Mouse (Mus musculus) NIH3T3 (cell line): ENCODE results near the gene Slc19a2.

ENCODE experiments used
- DNase-seq: peaks from one replicate; pipeline ENCODE4 v3.0.0-alpha.2; 2012; ENCODE audit warnings: low read depth

The Slc19a2 gene

GRCm38 (mm10) chr1:164252551-164252950, 3.7 kb downstream of the Slc19a2 start:
- no peak for DNase-seq

GRCm38 (mm10) chr1:164254836-164255235, 6.0 kb downstream of the Slc19a2 start:
- no peak for DNase-seq

- no peak for DNase-seq
Measured at GRCm38 (mm10) chr1:164260171-164261028, 11.6 kb downstream of the Slc19a2 start.

GRCm38 (mm10) chr1:164261553-164261952, 12.7 kb downstream of the Slc19a2 start:
- DNase-seq: peak; percentile 98

GRCm38 (mm10) chr1:164270941-164271340, 22.1 kb downstream of the Slc19a2 start:
- DNase-seq: no peak

DNA sequence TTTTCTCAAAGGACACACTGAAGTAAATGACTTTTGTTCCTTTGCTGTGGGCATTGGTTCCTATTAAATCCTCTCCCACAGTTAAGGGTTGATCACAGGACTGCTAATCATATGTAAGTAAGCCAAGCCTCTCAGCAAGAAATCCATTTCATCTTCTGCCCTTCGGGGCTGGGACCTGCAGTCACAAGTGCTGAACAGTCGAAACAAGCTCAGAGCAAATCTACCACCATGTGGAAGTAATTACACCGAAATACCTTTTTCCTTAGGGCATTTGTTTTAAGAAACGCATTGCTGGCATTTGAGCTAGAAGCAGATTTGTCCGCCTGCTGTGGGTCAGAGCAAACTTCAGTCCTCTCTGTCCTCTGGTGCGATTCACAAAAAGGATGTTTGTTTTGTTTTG, 24.8 kb downstream of the Slc19a2 start:
- peak; percentile 81 for DNase-seq

DNA sequence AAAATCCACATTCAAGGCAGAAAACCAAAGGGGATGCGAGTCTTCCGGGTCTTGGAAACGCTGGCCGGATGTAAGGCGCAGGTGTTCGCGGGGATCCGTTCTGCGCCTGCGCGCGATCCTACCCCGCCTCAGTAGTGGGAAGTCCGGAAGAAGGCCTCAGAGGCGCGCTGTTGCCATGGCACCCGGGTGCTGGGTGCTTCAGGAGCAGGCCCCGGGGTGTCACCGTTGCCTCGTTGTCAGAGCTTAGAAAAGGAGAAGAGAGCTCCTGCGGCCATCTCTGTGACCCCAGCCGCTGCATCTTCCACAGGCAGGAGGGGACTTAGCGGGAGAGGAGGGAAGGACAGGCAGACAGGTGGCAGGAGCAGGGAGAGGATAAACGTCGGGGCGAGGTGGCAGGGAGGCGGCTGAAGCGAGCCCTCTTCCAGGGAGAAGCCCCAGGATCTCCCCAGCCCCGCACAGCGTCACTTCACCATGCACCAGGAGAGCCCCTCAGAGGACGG, 26.7 kb downstream of the Slc19a2 start, which contains the start of gene Ccdc181:
TSS of gene Ccdc181 (plus strand) at position 131 of the 500 bp plus-strand sequence.
- DNase-seq: peak; percentile 93

- DNase-seq: peak; percentile 70
Measured at GRCm38 (mm10) chr1:164276552-164276951, 27.7 kb downstream of the Slc19a2 start.

DNA sequence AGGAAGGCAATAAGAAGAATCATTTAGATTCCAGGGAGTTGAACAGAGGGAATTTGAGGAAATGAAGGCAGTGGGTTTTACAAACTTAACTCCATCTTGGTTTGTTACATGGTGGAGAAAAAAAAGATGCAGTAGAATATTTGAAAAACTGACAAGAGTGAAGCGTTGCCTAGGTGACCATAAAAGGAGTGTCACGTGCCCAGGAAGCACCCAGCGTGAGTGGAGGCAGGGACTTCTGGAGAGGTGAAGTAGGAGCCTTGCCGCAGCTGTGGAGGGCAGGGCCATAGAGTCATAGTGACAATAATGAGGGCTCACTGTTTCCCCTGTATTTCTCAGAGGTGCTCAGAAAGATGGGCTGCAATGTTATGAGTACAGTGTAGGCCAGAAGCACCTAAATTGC, 30.5 kb downstream of the Slc19a2 start:
- DNase-seq: no peak

DNA sequence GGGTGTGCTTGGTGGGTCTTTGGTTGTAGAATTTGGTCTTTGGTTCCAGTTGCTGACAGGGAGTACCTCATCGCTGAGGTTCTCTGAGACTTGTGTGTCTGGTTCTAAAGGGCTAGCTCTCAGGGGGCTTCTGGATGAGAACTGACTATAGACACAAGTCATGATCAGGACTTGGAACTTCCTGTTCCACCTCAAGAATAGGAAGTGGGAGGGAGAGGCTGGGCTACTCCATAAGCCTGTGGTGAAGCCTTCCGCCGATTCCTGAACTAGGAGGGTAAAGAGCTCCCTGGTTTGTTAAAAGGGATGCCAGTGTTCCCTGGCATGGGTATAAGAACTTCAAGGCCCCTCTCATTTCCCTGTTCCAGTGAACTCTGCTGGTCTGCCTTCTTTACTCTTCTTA, 35.2 kb downstream of the Slc19a2 start:
- DNase-seq: no peak

GRCm38 (mm10) chr1:164287406-164287805, 38.6 kb downstream of the Slc19a2 start:
- DNase-seq: no peak

GRCm38 (mm10) chr1:164292040-164292439, 43.2 kb downstream of the Slc19a2 start:
- peak; percentile 68 for DNase-seq

- no peak for DNase-seq
Measured at GRCm38 (mm10) chr1:164294071-164294470, 45.2 kb downstream of the Slc19a2 start.

- DNase-seq: no peak
Measured at GRCm38 (mm10) chr1:164296473-164296872, 47.6 kb downstream of the Slc19a2 start.

- DNase-seq: no peak
Measured at GRCm38 (mm10) chr1:164301949-164302348, 53.1 kb downstream of the Slc19a2 start.

GRCm38 (mm10) chr1:164303821-164304220, 55.0 kb downstream of the Slc19a2 start, which contains the start of gene Nme7:
Gene Nme7 (plus strand): TSS chr1:164304121.
- no peak for DNase-seq

DNA sequence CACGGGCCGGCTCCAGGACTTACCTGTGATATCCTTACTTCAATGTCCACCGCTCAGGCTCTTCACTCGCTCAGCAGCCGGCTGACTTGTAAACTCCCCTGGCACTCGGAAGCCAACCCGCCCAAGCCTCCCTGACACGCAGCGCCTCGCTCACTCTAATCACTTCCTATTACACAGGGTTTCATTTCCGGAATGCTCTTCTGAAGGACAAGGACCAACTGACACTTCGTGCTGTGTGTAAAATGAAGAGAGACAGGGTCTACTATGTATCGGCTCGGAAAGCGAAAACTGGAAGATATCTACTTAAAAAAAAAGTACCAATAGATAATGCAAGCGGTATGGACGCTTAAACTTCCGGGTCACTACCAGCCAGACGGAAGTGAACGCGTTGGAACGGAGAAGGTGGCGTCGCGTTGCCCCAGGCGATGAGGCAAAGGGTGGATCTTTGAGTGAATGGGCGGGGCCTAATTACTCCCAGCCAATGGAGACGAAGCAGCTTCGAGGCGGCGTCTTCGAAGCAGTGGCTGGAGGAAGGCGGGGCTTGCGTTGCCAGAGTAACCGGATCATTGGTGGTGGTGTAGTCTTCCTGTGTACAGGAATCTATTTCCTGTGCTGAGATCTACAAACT, 58.4 kb downstream of the Slc19a2 start, which contains the start of gene Blzf1:
TSS of gene Blzf1 (minus strand) at position 366 of the 628 bp plus-strand sequence.
- peak; percentile 100 for DNase-seq

DNA sequence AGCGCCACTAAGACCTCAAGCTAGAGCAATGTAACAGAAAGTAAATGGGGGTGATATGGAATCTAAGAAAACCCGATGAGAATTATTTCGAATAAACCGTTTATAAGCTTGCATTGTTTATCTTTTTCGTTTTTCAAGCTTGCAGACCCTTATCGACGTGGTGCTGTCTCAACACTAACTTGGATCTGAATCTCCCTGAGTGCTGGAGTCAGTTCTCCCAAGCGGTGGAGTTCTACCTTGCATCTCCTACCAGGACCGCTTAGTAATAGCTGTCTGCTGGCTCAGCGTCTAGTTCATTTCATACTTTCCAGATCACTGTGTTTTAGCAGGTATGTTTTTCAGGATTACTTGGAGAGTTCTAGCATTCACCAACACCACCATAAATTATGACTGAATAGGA, 59.1 kb downstream of the Slc19a2 start:
- peak; percentile 40 for DNase-seq

- no peak for DNase-seq
Measured at GRCm38 (mm10) chr1:164314085-164314484, 65.2 kb downstream of the Slc19a2 start.
